ENCODE assay signal across 8 mouse cellular contexts in genomic region chr5:103335916-103336688, GRCm38 (mm10).
DNase-seq lines count a peak whose midpoint lies in the region; ATAC-seq and TF ChIP-seq lines count a peak whose summit lies in the region.

No protein-coding gene starts in this region.

- TF ChIP-seq POLR2A in lung, adult 2 months (IDR thresholded peaks at IDR 0.05; ENCODE audit: borderline replicate concordance, extremely low read depth, low read depth, low read length), result no peak

- intact Hi-C loops in left cerebral cortex, postnatal 25 days (cut with DNase I), result loop anchor here (5.0 kb wide), 1 partner anchor 124 kb away; the partner anchor contains the start of gene Mapk10
- intact Hi-C loops in gastrocnemius, postnatal 36 days (cut with DNase I), result no loop called here

- no peak overlapping the region for H3K9ac ChIP-seq in lung, postnatal 0 days (replicated peaks; ENCODE audit: low read depth)
- peak overlapping the region; percentile 33 for H3K9ac ChIP-seq in forebrain, embryonic 16.5 days (replicated peaks; ENCODE audit: low read depth, low read length)

- DNase-seq in lung, postnatal 0 days (ENCODE audit: low spot score), result no peak
- DNase-seq in lung, adult 18-20 months, result no peak
- DNase-seq in left cerebral cortex, postnatal 25 days (ENCODE audit: low spot score in 2 of 2), result peak; percentile 43 to 77
- peak; percentile 20 for DNase-seq in right cerebral cortex, postnatal 36 days (ENCODE audit: low spot score in 2 of 2)
- DNase-seq in gastrocnemius, postnatal 36 days, result no peak
- DNase-seq in ovary, postnatal 36 days (ENCODE audit: low spot score), result no peak
- DNase-seq in lung, adult 2 months, result no peak

- no peaks in the 10 kb centered on the region for H3K36me3 ChIP-seq in lung, postnatal 0 days (ENCODE audit: insufficient read depth, low read length)
- no peaks in the 10 kb centered on the region for H3K36me3 ChIP-seq in forebrain, embryonic 16.5 days (ENCODE audit: control insufficient read depth, insufficient read depth)

- TF ChIP-seq CTCF in lung, postnatal 0 days (IDR thresholded peaks at IDR 0.05), result no peak
- no peak for TF ChIP-seq CTCF in lung, adult 2 months (IDR thresholded peaks at IDR 0.05; ENCODE audit: insufficient read depth, low read length)

- H3K27ac ChIP-seq in lung, postnatal 0 days (ENCODE audit: low read length), result no peak overlapping the region
- peak overlapping the region; percentile 94 for H3K27ac ChIP-seq in forebrain, embryonic 16.5 days (ENCODE audit: low read length)

- no peaks in the 10 kb centered on the region for H3K9me3 ChIP-seq in lung, postnatal 0 days (ENCODE audit: low read length)
- H3K9me3 ChIP-seq in forebrain, embryonic 16.5 days (ENCODE audit: control insufficient read depth, low read length), result no peaks in the 10 kb centered on the region

- 23% methylated on average over 12 of the region's 12 CpGs for WGBS in lung, postnatal 0 days
- WGBS in forebrain, embryonic 16.5 days, result 7% methylated on average over 12 of the region's 12 CpGs
- WGBS in lung, adult 2 months, result 23% methylated on average over 12 of the region's 12 CpGs

- H3K27me3 ChIP-seq in lung, postnatal 0 days (replicated peaks; ENCODE audit: insufficient read depth, low read length), result no peaks in the 10 kb centered on the region
- no peaks in the 10 kb centered on the region for H3K27me3 ChIP-seq in forebrain, embryonic 16.5 days (replicated peaks; ENCODE audit: control insufficient read depth, insufficient read depth, low read length)

- ATAC-seq in lung, postnatal 0 days, result no peak
- ATAC-seq in forebrain, embryonic 16.5 days, result peak; percentile 85

- H3K4me3 ChIP-seq in lung, postnatal 0 days (ENCODE audit: low read depth, low read length), result no peak overlapping the region
- peak overlapping the region; percentile 14; the same call in 1 of the 2 replicates for H3K4me3 ChIP-seq in forebrain, embryonic 16.5 days (replicated peaks; ENCODE audit: low read length)
- H3K4me3 ChIP-seq in lung, adult 2 months (replicated peaks; ENCODE audit: extremely low read depth, low read depth, low read length), result no peak overlapping the region

- peak overlapping the region; percentile 38 for H3K4me2 ChIP-seq in lung, postnatal 0 days (replicated peaks; ENCODE audit: low read depth, low read length)
- peak overlapping the region; percentile 48 for H3K4me2 ChIP-seq in forebrain, embryonic 16.5 days (ENCODE audit: low read length)

- TF ChIP-seq EP300 in lung, postnatal 0 days (IDR thresholded peaks at IDR 0.05), result no peak

- H3K4me1 ChIP-seq in lung, postnatal 0 days (ENCODE audit: insufficient read depth, low read depth, low read length), result no peaks in the 10 kb centered on the region
- peaks cover 30% of the 10 kb centered on the region for H3K4me1 ChIP-seq in forebrain, embryonic 16.5 days (replicated peaks; ENCODE audit: control insufficient read depth, insufficient read depth, low read length)
- H3K4me1 ChIP-seq in lung, adult 2 months (ENCODE audit: control insufficient read depth, insufficient read depth, low read length), result no peaks in the 10 kb centered on the region

Comparison
In these comparisons a context has a peak if more than half of its experiments do, and no peak if none do; other contexts are left out.
1. DNase-seq: peak in left cerebral cortex, postnatal 25 days (2 of 2) and right cerebral cortex, postnatal 36 days (2 of 2); none in lung, postnatal 0 days (single experiment), lung, adult 18-20 months (0 of 2), gastrocnemius, postnatal 36 days (0 of 2), ovary, postnatal 36 days (single experiment) and lung, adult 2 months (single experiment).